Mouse (Mus musculus): ENCODE results near the gene Cxcl15.

DNA sequence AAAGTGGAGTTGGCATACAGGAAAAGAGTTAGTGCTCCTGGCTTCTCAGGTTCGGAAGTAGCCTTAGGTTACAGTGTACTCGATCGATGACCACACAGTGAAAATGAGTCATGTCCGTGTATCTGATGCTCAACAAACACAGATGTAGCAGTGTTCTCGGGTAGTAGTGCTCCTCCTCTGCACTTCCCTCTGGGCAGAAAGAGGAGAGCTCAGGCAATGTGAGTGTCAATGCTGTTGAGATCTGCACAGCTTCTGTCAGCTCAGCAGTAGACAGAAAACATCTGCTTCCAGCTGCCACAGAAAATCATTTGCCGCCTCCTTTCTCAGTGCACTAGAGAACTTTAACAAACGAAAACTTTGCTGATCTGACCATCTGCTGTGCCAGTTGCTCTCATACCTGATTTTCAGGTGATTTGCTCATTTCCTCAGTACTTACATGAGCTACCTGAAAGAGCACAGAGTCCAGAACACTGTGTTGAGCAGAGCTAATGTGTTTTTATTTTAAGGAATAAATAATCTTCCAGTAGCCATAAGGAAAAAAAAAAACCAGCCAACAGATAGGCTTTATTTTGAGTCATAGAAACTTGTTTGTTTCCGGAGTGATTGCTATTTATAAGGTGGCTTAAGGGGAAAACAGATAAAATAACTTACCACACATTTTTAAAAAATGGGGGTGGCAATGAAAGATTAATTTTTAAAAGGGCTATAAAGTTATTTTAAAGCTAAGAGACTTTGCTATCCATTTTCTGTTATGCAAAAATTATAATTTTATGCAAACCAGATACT, 28.3 kb upstream of the Cxcl15 start:
- TF ChIP-seq CTCF (IDR thresholded peaks at IDR 0.05; ENCODE audit: low read depth, low read length): no peak
- no peak for TF ChIP-seq EP300 (IDR thresholded peaks at IDR 0.05; ENCODE audit: insufficient read depth, low read depth, low read length)
